Mouse (Mus musculus) ES-E14 (cell line): ENCODE measurements around the gene Sds.
A peak's percentile ranks its signal among the peaks of the same experiment; 100 is the strongest.

Experiments
- HCFC1 ChIP-seq: IDR thresholded peaks from 2 replicates; pipeline ENCODE4 v1.6.1; 2012; ENCODE audit warnings: low read length, inconsistent platforms, borderline replicate concordance; ENCODE audit not compliant: insufficient read depth
- MAFK ChIP-seq: IDR thresholded peaks from 2 replicates; pipeline ENCODE4 v1.6.1; 2014; ENCODE audit warnings: mild to moderate bottlenecking, low read depth, low read length, inconsistent platforms; ENCODE audit not compliant: insufficient read depth
- ZC3H11A ChIP-seq: IDR thresholded peaks from 2 replicates; pipeline ENCODE4 v1.6.1; 2012; ENCODE audit warnings: low read depth, mild to moderate bottlenecking, inconsistent platforms, low read length, borderline replicate concordance
- ZNF384 ChIP-seq: IDR thresholded peaks from 2 replicates; pipeline ENCODE4 v1.6.1; 2012; ENCODE audit warnings: low read depth, low read length, inconsistent platforms

- no peak for TF ChIP-seq MAFK
- 0 out of 2 replicates have a peak, but pooled peaks have one; percentile 1 for TF ChIP-seq ZC3H11A
- no peak for TF ChIP-seq ZNF384
- TF ChIP-seq HCFC1, result 0 out of 2 replicates have a peak, but pooled peaks have one; percentile 20
These were observed 18.7 kb upstream of the Sds start for GRCm38 (mm10) chr5:120457628-120458027.
